Comparison of ENCODE assay signal across 9 mouse cellular contexts in the genomic region with DNA sequence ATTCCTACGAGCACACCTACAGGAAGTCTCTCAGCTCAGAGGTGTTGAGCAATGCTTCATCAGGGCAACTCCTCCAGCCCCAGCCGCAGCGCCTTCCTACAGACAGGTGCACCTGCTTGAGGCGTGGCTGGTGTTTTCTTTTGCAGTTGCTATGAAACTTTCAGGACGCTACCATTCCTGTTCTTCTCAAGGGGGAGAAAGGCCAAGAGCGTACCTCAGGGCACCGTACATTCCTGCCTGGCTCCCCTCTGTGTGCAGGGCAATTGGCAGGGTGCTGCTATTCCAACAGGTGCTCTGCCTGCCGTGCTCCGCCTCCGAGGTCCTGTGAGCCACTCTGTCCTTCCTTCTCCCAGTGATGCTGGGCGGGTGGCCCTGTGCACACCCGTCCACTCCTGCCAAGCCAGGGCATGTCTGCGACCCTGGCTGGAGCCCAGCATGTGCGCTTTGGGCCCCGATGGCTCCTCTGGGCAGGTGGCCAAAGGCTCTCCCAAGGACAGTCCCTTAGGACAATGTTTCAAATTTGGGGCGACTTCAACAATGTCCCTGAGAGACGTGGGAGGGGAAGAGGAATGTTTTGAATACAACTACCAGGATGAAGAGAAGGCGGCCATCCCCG.
DNase-seq lines count a peak whose midpoint lies in the region; ATAC-seq and TF ChIP-seq lines count a peak whose summit lies in the region.
"Had no signal": no experiment of that assay in that cellular context is flagged by ENCODE, and none has a peak within 500 bp of the region (broad histone marks: within the 10 kb centered on the region; RNA-seq: fewer than 3 reads in every experiment).

No protein-coding gene starts in this region.

- H3K9me3 ChIP-seq in liver, embryonic 11.5 days (ENCODE audit: control insufficient read depth, low read length): no peaks in the 10 kb centered on the region
- no peaks in the 10 kb centered on the region for H3K9me3 ChIP-seq in intestine, embryonic 14.5 days (ENCODE audit: control insufficient read depth, low read length)
- H3K9me3 ChIP-seq in lung, postnatal 0 days (ENCODE audit: low read length): no peaks in the 10 kb centered on the region
- H3K9me3 ChIP-seq: embryonic facial prominence, embryonic 12.5 days had no signal

- peaks cover 14% of the 10 kb centered on the region for H3K4me1 ChIP-seq in liver, adult 2 months (ENCODE audit: control insufficient read depth, insufficient read depth, low read length)
- H3K4me1 ChIP-seq in liver, embryonic 11.5 days (replicated peaks; ENCODE audit: control insufficient read depth, insufficient read depth, low read length): no peaks in the 10 kb centered on the region
- H3K4me1 ChIP-seq in cerebellum, adult 2 months (ENCODE audit: control insufficient read depth, insufficient read depth, low read length): peaks cover 30% of the 10 kb centered on the region
- no peaks in the 10 kb centered on the region; the same call in 1 of the 2 replicates for H3K4me1 ChIP-seq in intestine, embryonic 14.5 days (replicated peaks; ENCODE audit: control insufficient read depth, insufficient read depth, low read length)
- peaks cover 3% of the 10 kb centered on the region; the same call in 1 of the 2 replicates for H3K4me1 ChIP-seq in lung, postnatal 0 days (ENCODE audit: insufficient read depth, low read depth, low read length)
- H3K4me1 ChIP-seq: embryonic facial prominence, embryonic 12.5 days had no signal

- TF ChIP-seq CTCF in liver, adult 2 months (IDR thresholded peaks at IDR 0.05; ENCODE audit: low read depth, low read length): no peak
- no peak for TF ChIP-seq CTCF in cerebellum, adult 2 months (IDR thresholded peaks at IDR 0.05; ENCODE audit: borderline replicate concordance, insufficient read depth, low read depth, low read length)
- TF ChIP-seq CTCF in lung, postnatal 0 days (IDR thresholded peaks at IDR 0.05): 0 out of 2 replicates have a peak, but pooled peaks have one; percentile 5

- H3K36me3 ChIP-seq in liver, adult 2 months (ENCODE audit: control insufficient read depth, insufficient read depth, low read length): no peaks in the 10 kb centered on the region
- no peaks in the 10 kb centered on the region for H3K36me3 ChIP-seq in liver, embryonic 11.5 days (ENCODE audit: control insufficient read depth, insufficient read depth, low read length)
- H3K36me3 ChIP-seq in intestine, embryonic 14.5 days (ENCODE audit: control insufficient read depth, insufficient read depth, low read length): no peaks in the 10 kb centered on the region
- H3K36me3 ChIP-seq in lung, postnatal 0 days (ENCODE audit: insufficient read depth, low read length): no peaks in the 10 kb centered on the region
- H3K36me3 ChIP-seq: embryonic facial prominence, embryonic 12.5 days had no signal

- TF ChIP-seq EP300 in lung, postnatal 0 days (IDR thresholded peaks at IDR 0.05): no peak; the same call in 1 of the 2 replicates

- no peak overlapping the region for H3K27ac ChIP-seq in liver, adult 2 months (replicated peaks; ENCODE audit: insufficient read depth, low read depth, low read length)
- H3K27ac ChIP-seq in liver, embryonic 11.5 days (ENCODE audit: low read depth, low read length): no peak overlapping the region
- no peak overlapping the region for H3K27ac ChIP-seq in cerebellum, adult 2 months (ENCODE audit: insufficient read depth, low read length)
- peak overlapping the region; percentile 17; the same call in 1 of the 2 replicates for H3K27ac ChIP-seq in intestine, embryonic 14.5 days (ENCODE audit: low read depth)
- H3K27ac ChIP-seq in lung, postnatal 0 days (ENCODE audit: low read length): peak overlapping the region; percentile 60
- H3K27ac ChIP-seq: embryonic facial prominence, embryonic 12.5 days had no signal

- WGBS in liver, adult 2 months: 20% methylated on average over 19 of the region's 19 CpGs
- WGBS in liver, embryonic 11.5 days: 85% methylated on average over 19 of the region's 19 CpGs
- 6% methylated on average over 19 of the region's 19 CpGs for WGBS in cerebellum, adult 2 months
- 68% methylated on average over 19 of the region's 19 CpGs for WGBS in intestine, embryonic 14.5 days
- WGBS in lung, postnatal 0 days: 49% methylated on average over 19 of the region's 19 CpGs

- no peak overlapping the region for H3K4me2 ChIP-seq in liver, embryonic 11.5 days
- peak overlapping the region; percentile 29 for H3K4me2 ChIP-seq in intestine, embryonic 14.5 days (ENCODE audit: low read length)
- H3K4me2 ChIP-seq in lung, postnatal 0 days (replicated peaks; ENCODE audit: low read depth, low read length): peak overlapping the region; percentile 43
- H3K4me2 ChIP-seq: embryonic facial prominence, embryonic 12.5 days had no signal

- H3K9ac ChIP-seq in liver, adult 2 months (ENCODE audit: low read depth, low read length): no peak overlapping the region
- H3K9ac ChIP-seq in liver, embryonic 11.5 days (ENCODE audit: low read depth, low read length): no peak overlapping the region
- H3K9ac ChIP-seq in intestine, embryonic 14.5 days (ENCODE audit: low read length): no peak overlapping the region
- H3K9ac ChIP-seq in lung, postnatal 0 days (replicated peaks; ENCODE audit: low read depth): no peak overlapping the region
- H3K9ac ChIP-seq: embryonic facial prominence, embryonic 12.5 days had no signal

- no peak for TF ChIP-seq POLR2A in liver, adult 2 months (IDR thresholded peaks at IDR 0.05; ENCODE audit: extremely low read depth, insufficient read depth, low read length)
- TF ChIP-seq POLR2A in cerebellum, adult 2 months (IDR thresholded peaks at IDR 0.05; ENCODE audit: borderline replicate concordance, insufficient read depth, low read length): no peak

- peak; percentile 83 for DNase-seq in liver, adult 2 months (ENCODE audit: extremely low read depth, low read depth, low spot score)
- no peak for DNase-seq in liver, embryonic 11.5 days (ENCODE audit: low spot score)
- peak; percentile 72 to 75 for DNase-seq in cerebellum, adult 2 months
- DNase-seq in intestine, embryonic 14.5 days (ENCODE audit: low spot score): peak; percentile 66
- peak; percentile 97 for DNase-seq in lung, postnatal 0 days (ENCODE audit: low spot score)
- no peak for DNase-seq in spleen, postnatal 4 days (ENCODE audit: low spot score in 2 of 2)
- no peak for DNase-seq in layer of hippocampus, adult 9-10 months (ENCODE audit: low spot score)

- no peak overlapping the region for H3K4me3 ChIP-seq in liver, adult 2 months (ENCODE audit: insufficient read depth, low read depth, low read length)
- no peak overlapping the region for H3K4me3 ChIP-seq in liver, embryonic 11.5 days (ENCODE audit: low read depth, low read length)
- H3K4me3 ChIP-seq in cerebellum, adult 2 months (replicated peaks; ENCODE audit: insufficient read depth, low read depth, low read length): no peak overlapping the region
- H3K4me3 ChIP-seq in intestine, embryonic 14.5 days (ENCODE audit: low read depth, low read length): peak overlapping the region; percentile 1; the same call in 1 of the 2 replicates
- H3K4me3 ChIP-seq in lung, postnatal 0 days (ENCODE audit: low read depth, low read length): peak overlapping the region; percentile 24
- H3K4me3 ChIP-seq: embryonic facial prominence, embryonic 12.5 days had no signal

- no peaks in the 10 kb centered on the region for H3K27me3 ChIP-seq in liver, adult 2 months (ENCODE audit: control insufficient read depth, insufficient read depth, low read length)
- H3K27me3 ChIP-seq in liver, embryonic 11.5 days (replicated peaks; ENCODE audit: control insufficient read depth, insufficient read depth, low read length): no peaks in the 10 kb centered on the region
- no peaks in the 10 kb centered on the region for H3K27me3 ChIP-seq in cerebellum, adult 2 months (ENCODE audit: control insufficient read depth, insufficient read depth, low read length)
- no peaks in the 10 kb centered on the region for H3K27me3 ChIP-seq in intestine, embryonic 14.5 days (replicated peaks; ENCODE audit: control insufficient read depth, insufficient read depth, low read length)
- H3K27me3 ChIP-seq in lung, postnatal 0 days (replicated peaks; ENCODE audit: insufficient read depth, low read length): no peaks in the 10 kb centered on the region
- H3K27me3 ChIP-seq: embryonic facial prominence, embryonic 12.5 days had no signal

- H3K79me2 ChIP-seq in liver, adult 2 months (ENCODE audit: control insufficient read depth, insufficient read depth, low read length): peaks cover 29% of the 10 kb centered on the region

- ATAC-seq in liver, embryonic 11.5 days (replicated peaks; ENCODE audit: low FRiP score): no peak
- peak; percentile 95 for ATAC-seq in intestine, embryonic 14.5 days (replicated peaks; ENCODE audit: low FRiP score, low TSS enrichment, low read depth)
- peak; percentile 98 for ATAC-seq in lung, postnatal 0 days
- no peak for ATAC-seq in frontal cortex, adult (ENCODE audit: low TSS enrichment)

Comparison
In these comparisons a context has a peak if more than half of its experiments do, and no peak if none do; other contexts are left out.
1. DNase-seq: peak in liver, adult 2 months (single experiment), cerebellum, adult 2 months (2 of 2), intestine, embryonic 14.5 days (single experiment) and lung, postnatal 0 days (single experiment); none in liver, embryonic 11.5 days (single experiment), spleen, postnatal 4 days (0 of 2) and layer of hippocampus, adult 9-10 months (single experiment).
2. H3K27ac ChIP-seq: peak in intestine, embryonic 14.5 days (single experiment) and lung, postnatal 0 days (single experiment); none in liver, adult 2 months (single experiment), liver, embryonic 11.5 days (single experiment) and cerebellum, adult 2 months (single experiment).
3. H3K4me3 ChIP-seq: peak in intestine, embryonic 14.5 days (single experiment) and lung, postnatal 0 days (single experiment); none in liver, adult 2 months (single experiment), liver, embryonic 11.5 days (single experiment) and cerebellum, adult 2 months (single experiment).
4. ATAC-seq: peak in intestine, embryonic 14.5 days (single experiment) and lung, postnatal 0 days (single experiment); none in liver, embryonic 11.5 days (single experiment) and frontal cortex, adult (single experiment).